Comparison of ENCODE assay signal across 9 mouse cellular contexts in the genomic region with DNA sequence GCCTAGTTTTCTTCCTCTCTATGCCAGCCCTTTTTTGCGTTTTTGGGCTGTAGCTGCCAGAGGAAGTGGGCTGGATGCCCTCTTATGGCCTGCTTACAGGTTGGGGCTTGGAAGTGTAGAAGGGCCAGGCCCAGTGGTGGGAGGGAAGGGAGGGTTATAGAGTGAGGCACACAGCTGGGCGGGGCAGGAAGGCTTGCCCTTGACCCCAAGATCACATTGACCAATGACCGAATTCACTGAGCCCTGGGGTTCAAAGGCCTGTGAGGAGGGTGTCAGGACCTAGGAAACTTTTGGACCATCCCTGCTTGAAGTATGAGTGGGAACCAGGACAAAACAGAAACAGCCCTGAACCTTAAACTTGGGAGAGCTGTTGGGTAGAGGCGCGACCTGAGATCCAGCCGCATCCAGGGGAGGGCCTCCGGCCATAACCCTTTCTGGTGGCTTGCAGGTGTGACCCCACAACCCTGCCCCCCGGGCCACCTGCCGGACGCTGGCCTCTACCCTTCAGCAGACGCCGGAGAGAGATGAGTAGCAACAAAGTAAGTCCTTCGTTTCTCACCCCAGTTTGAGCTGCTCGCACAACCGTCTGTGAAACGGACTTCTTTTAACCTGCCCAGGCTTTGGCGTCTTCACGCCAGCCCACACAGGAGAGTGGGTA. TPM values are rescaled to one million over a fixed set of nuclear protein-coding genes. Genes with fewer than 3 reads are reported as not detected.
DNase-seq lines count a peak whose midpoint lies in the region; ATAC-seq and TF ChIP-seq lines count a peak whose summit lies in the region.
"Had no signal": no experiment of that assay in that cellular context is flagged by ENCODE, and none has a peak within 500 bp of the region (broad histone marks: within the 10 kb centered on the region; RNA-seq: fewer than 3 reads in every experiment).

No protein-coding gene starts in this region.

- H3K27ac ChIP-seq in CH12.LX (ENCODE audit: insufficient read depth, low read depth) = peak overlapping the region; percentile 91
- H3K27ac ChIP-seq in forebrain, embryonic 14.5 days (ENCODE audit: low read depth, low read length) = no peak overlapping the region
- H3K27ac ChIP-seq in liver, postnatal 0 days (ENCODE audit: low read depth) = peak overlapping the region; percentile 93

- peak overlapping the region; percentile 57 to 88 (median 87) for H3K4me3 ChIP-seq in CH12.LX (replicated peaks in 1 of 3; ENCODE audit: low read depth in 2 of 3, low read length in 2 of 3, poor library complexity in 1 of 3)
- H3K4me3 ChIP-seq in forebrain, embryonic 14.5 days (ENCODE audit: low read depth, low read length) = no peak overlapping the region
- peak overlapping the region; percentile 67 for H3K4me3 ChIP-seq in liver, postnatal 0 days (ENCODE audit: low read depth, low read length)

- no peak for ATAC-seq in forebrain, embryonic 14.5 days
- peak; percentile 75 for ATAC-seq in liver, postnatal 0 days

- no peak for TF ChIP-seq CTCF in CH12.LX (conservative IDR thresholded peaks at IDR 0.05 in 1 of 2, IDR thresholded peaks at IDR 0.05 in 1 of 2; ENCODE audit: low read depth in 2 of 2, low read length in 2 of 2)
- TF ChIP-seq CTCF in liver, postnatal 0 days (IDR thresholded peaks at IDR 0.05; ENCODE audit: low read depth) = no peak

- peaks cover 4 to 29% of the 10 kb centered on the region in 2 experiments for H3K36me3 ChIP-seq in CH12.LX (replicated peaks in 1 of 2; ENCODE audit: control insufficient read depth in 1 of 2, insufficient read depth in 1 of 2, low read length in 1 of 2)
- no peaks in the 10 kb centered on the region for H3K36me3 ChIP-seq in forebrain, embryonic 14.5 days (ENCODE audit: control insufficient read depth, insufficient read depth, low read length)
- H3K36me3 ChIP-seq in liver, postnatal 0 days (replicated peaks; ENCODE audit: insufficient read depth, low read length) = no peaks in the 10 kb centered on the region; the same call in 1 of the 2 replicates

- TF ChIP-seq POLR2A in CH12.LX (IDR thresholded peaks at IDR 0.05; ENCODE audit: low read depth, low read length) = 0 out of 2 replicates have a peak, but pooled peaks have one; percentile 14

- in situ Hi-C loops in CH12.LX (cut with MboI; ENCODE audit: low pct_ligation_motif_present, low pct_unique_long_range_greater_than_20kb, low sequenced_read_pairs) = no loop called here

- DNase-seq in embryo, embryonic 10 days (ENCODE audit: low spot score) = peak; percentile 52
- no peak for DNase-seq in embryo, embryonic 10.5 days (ENCODE audit: low spot score)
- DNase-seq in CH12.LX (ENCODE audit: extremely low read depth) = no peak
- DNase-seq in forebrain, embryonic 14.5 days (ENCODE audit: low spot score) = no peak
- DNase-seq in liver, postnatal 0 days = no peak
- no peak for DNase-seq in natural killer cell, adult 2 months (ENCODE audit: low spot score in 2 of 2)
- no peak for DNase-seq in cerebellum, postnatal 14 days
- DNase-seq in urinary bladder, postnatal 4 days (ENCODE audit: low spot score in 2 of 2) = no peak

- 0 out of 2 replicates have a peak, but pooled peaks cover 2% of the 10 kb centered on the region for H3K79me2 ChIP-seq in CH12.LX (replicated peaks; ENCODE audit: control insufficient read depth, extremely low read depth, insufficient read depth, poor library complexity, severe bottlenecking)

- H3K27me3 ChIP-seq in CH12.LX (replicated peaks) = no peaks in the 10 kb centered on the region
- H3K27me3 ChIP-seq in forebrain, embryonic 14.5 days (replicated peaks; ENCODE audit: control insufficient read depth, insufficient read depth, low read length) = no peaks in the 10 kb centered on the region
- no peaks in the 10 kb centered on the region for H3K27me3 ChIP-seq in liver, postnatal 0 days (ENCODE audit: insufficient read depth, low read length)

- H3K4me1 ChIP-seq in CH12.LX (ENCODE audit: control insufficient read depth in 1 of 2, insufficient read depth in 2 of 2) = peaks cover 11 to 39% of the 10 kb centered on the region in 2 experiments
- H3K4me1 ChIP-seq in forebrain, embryonic 14.5 days (ENCODE audit: control insufficient read depth, insufficient read depth, low read length) = peaks cover 2% of the 10 kb centered on the region; the same call in 1 of the 2 replicates
- H3K4me1 ChIP-seq in liver, postnatal 0 days (ENCODE audit: insufficient read depth) = peaks cover 45% of the 10 kb centered on the region

- TF ChIP-seq RAD21 in CH12.LX (IDR thresholded peaks at IDR 0.05; ENCODE audit: low read depth, low read length) = no peak

- no peaks in the 10 kb centered on the region for H3K9me3 ChIP-seq in CH12.LX (replicated peaks; ENCODE audit: low read length)
- no peaks in the 10 kb centered on the region for H3K9me3 ChIP-seq in forebrain, embryonic 14.5 days (replicated peaks; ENCODE audit: control insufficient read depth, low read length)
- H3K9me3 ChIP-seq in liver, postnatal 0 days (ENCODE audit: low read length) = no peaks in the 10 kb centered on the region

- peak overlapping the region; percentile 66 for H3K9ac ChIP-seq in CH12.LX (ENCODE audit: insufficient read depth, low read depth)
- no peak overlapping the region; the same call in 1 of the 2 replicates for H3K9ac ChIP-seq in forebrain, embryonic 14.5 days (ENCODE audit: low read length)
- peak overlapping the region; percentile 41 for H3K9ac ChIP-seq in liver, postnatal 0 days (replicated peaks)

- peak overlapping the region; percentile 85 for H3K4me2 ChIP-seq in CH12.LX (ENCODE audit: insufficient read depth, low read depth, poor library complexity, severe bottlenecking)
- H3K4me2 ChIP-seq in forebrain, embryonic 14.5 days (ENCODE audit: low read length) = peak overlapping the region; percentile 30
- peak overlapping the region; percentile 91 for H3K4me2 ChIP-seq in liver, postnatal 0 days (ENCODE audit: low read depth, low read length)

- dilution Hi-C loops in CH12.LX (cut with MboI; ENCODE audit: extremely low pct_ligation_motif_present, extremely low pct_unique_long_range_greater_than_20kb, low sequenced_read_pairs) = no loop called here

- 45% methylated on average over 18 of the region's 18 CpGs for WGBS in forebrain, embryonic 14.5 days
- WGBS in liver, postnatal 0 days (ENCODE audit: insufficient replicate concordance) = 44% methylated on average over 18 of the region's 18 CpGs

- TF ChIP-seq EP300 in CH12.LX (IDR thresholded peaks at IDR 0.05; ENCODE audit: low read length) = no peak
- TF ChIP-seq EP300 in liver, postnatal 0 days (IDR thresholded peaks at IDR 0.05; ENCODE audit: low read depth) = no peak

TF ChIP-seq in CH12.LX, 34 proteins besides CTCF, POLR2A, EP300 and RAD21:
- TF ChIP-seq MAZ (IDR thresholded peaks at IDR 0.05; ENCODE audit: low read depth, low read length) = peak; percentile 81; the same call in 1 of the 2 replicates
- peak; percentile 4; the same call in 1 of the 2 replicates for TF ChIP-seq MXI1 (IDR thresholded peaks at IDR 0.05; ENCODE audit: low read depth, low read length)
- no peak for TF ChIP-seq IRF4 (IDR thresholded peaks at IDR 0.05; ENCODE audit: low read depth, low read length)
- no peak for TF ChIP-seq ZC3H11A (IDR thresholded peaks at IDR 0.05; ENCODE audit: low read depth, low read length)
- no peak for TF ChIP-seq UBTF (IDR thresholded peaks at IDR 0.05; ENCODE audit: low read depth, low read length)
- TF ChIP-seq CHD2 (IDR thresholded peaks at IDR 0.05; ENCODE audit: low read length) = no peak; the same call in 1 of the 2 replicates
- TF ChIP-seq USF2 (conservative IDR thresholded peaks at IDR 0.05; ENCODE audit: low read depth, low read length) = no peak
- TF ChIP-seq ELF1 (IDR thresholded peaks at IDR 0.05; ENCODE audit: low read depth, low read length) = no peak; the same call in 1 of the 2 replicates
- TF ChIP-seq SIN3A (IDR thresholded peaks at IDR 0.05; ENCODE audit: low read length) = peak; percentile 18; the same call in 1 of the 2 replicates

RNA-seq across cellular contexts. Expression of a gene that starts 9.4 kb away (rescaled TPM):
- total RNA-seq in CH12.LX (2012; rRNA removed) = 13.9 and 14.3 TPM in 2 replicates
- 12.9 and 13.2 TPM in 2 replicates for total RNA-seq in CH12.LX (2014; rRNA removed)
- 10.7 and 13.3 TPM in 2 replicates for polyA plus RNA-seq in CH12.LX (2012; ENCODE audit: insufficient read length, low read depth)
- polyA plus RNA-seq in forebrain, embryonic 14.5 days (2014; fragmentation: Nextera tagmentation; extraction: Ambion mirVana) = 4.7 and 5.7 TPM in 2 replicates
- 14.0 and 15.9 TPM in 2 replicates for polyA plus RNA-seq in liver, postnatal 0 days (2015; fragmentation: Nextera tagmentation; extraction: Ambion mirVana)

RNA-seq across cellular contexts. Expression of a gene that starts 12.7 kb away (rescaled TPM):
- 2.9 and 3.9 TPM in 2 replicates for total RNA-seq in CH12.LX (2012; rRNA removed)
- total RNA-seq in CH12.LX (2014; rRNA removed) = 1.4 TPM in 2 replicates
- polyA plus RNA-seq in CH12.LX (2012; ENCODE audit: insufficient read length, low read depth) = 1.5 and 2.8 TPM in 2 replicates
- polyA plus RNA-seq in forebrain, embryonic 14.5 days (2014; fragmentation: Nextera tagmentation; extraction: Ambion mirVana) = 60.3 and 65.9 TPM in 2 replicates
- 1.3 and 5.9 TPM in 2 replicates for polyA plus RNA-seq in liver, postnatal 0 days (2015; fragmentation: Nextera tagmentation; extraction: Ambion mirVana)

RNA-seq across cellular contexts. Expression of a gene that starts 22.0 kb away (rescaled TPM):
- total RNA-seq in CH12.LX (2012; rRNA removed) (51.9 and 57.4 TPM in 2 replicates), CH12.LX (2014; rRNA removed) (45.9 and 58.3 TPM in 2 replicates)
- 81.7 and 87.0 TPM in 2 replicates for polyA plus RNA-seq in CH12.LX (2012; ENCODE audit: insufficient read length, low read depth)
- 18.7 and 21.4 TPM in 2 replicates for polyA plus RNA-seq in forebrain, embryonic 14.5 days (2014; fragmentation: Nextera tagmentation; extraction: Ambion mirVana)
- polyA plus RNA-seq in liver, postnatal 0 days (2015; fragmentation: Nextera tagmentation; extraction: Ambion mirVana) = 4.3 and 5.8 TPM in 2 replicates

RNA-seq across cellular contexts. Expression of a gene that starts 33.4 kb away (rescaled TPM):
- total RNA-seq in CH12.LX (2012; rRNA removed) (0.13 TPM in 1 of 2 replicates, not detected in the other), CH12.LX (2014; rRNA removed) (not detected in 2 replicates)
- polyA plus RNA-seq in CH12.LX (2012; ENCODE audit: insufficient read length, low read depth) = not detected in 2 replicates
- polyA plus RNA-seq in forebrain, embryonic 14.5 days (2014; fragmentation: Nextera tagmentation; extraction: Ambion mirVana) = 0.30 and 0.61 TPM in 2 replicates
- not detected in 2 replicates for polyA plus RNA-seq in liver, postnatal 0 days (2015; fragmentation: Nextera tagmentation; extraction: Ambion mirVana)
- total RNA-seq: hematopoietic stem cell, adult 5-6 weeks had no signal

RNA-seq across cellular contexts. Expression of a gene that starts 34.3 kb away (rescaled TPM):
- total RNA-seq in CH12.LX (2012; rRNA removed) (0.64 and 1.3 TPM in 2 replicates), CH12.LX (2014; rRNA removed) (0.28 TPM in 1 of 2 replicates, not detected in the other)
- polyA plus RNA-seq in CH12.LX (2012; ENCODE audit: insufficient read length, low read depth) = 0.57 and 0.82 TPM in 2 replicates
- polyA plus RNA-seq in forebrain, embryonic 14.5 days (2014; fragmentation: Nextera tagmentation; extraction: Ambion mirVana) = 4.7 TPM in 2 replicates
- polyA plus RNA-seq in liver, postnatal 0 days (2015; fragmentation: Nextera tagmentation; extraction: Ambion mirVana) = not detected in 2 replicates
- total RNA-seq: hematopoietic stem cell, adult 5-6 weeks had no signal

Comparison
In these comparisons a context has a peak if more than half of its experiments do, and no peak if none do; other contexts are left out.
1. H3K4me2 ChIP-seq: peak in every context shown above with its lines; median percentile 91 in liver, postnatal 0 days; 85 in CH12.LX; 30 in forebrain, embryonic 14.5 days.